Mouse (Mus musculus) kidney, postnatal 10 days (tissue): Measurements from ENCODE around the gene Gm15319.
"Not testable (repeated sequence)": the region's sequence is repeated elsewhere in the genome, so short reads cannot be mapped to it uniquely, and the experiment has no call there.

ENCODE experiments used
- DNase-seq: peaks from one replicate; pipeline ENCODE4 v3.0.0; 2021; ENCODE audit warnings: mixed read lengths

The Gm15319 gene

GRCm38 (mm10) chr8:20296803-20297702 lies 66.0 kb downstream of the Gm15319 start:
- peak; percentile 86 for DNase-seq

- DNase-seq: not testable (repeated sequence)
Observed at GRCm38 (mm10) chr8:20295881-20296280, 67.1 kb downstream of the Gm15319 start.

GRCm38 (mm10) chr8:20294826-20295225 lies 68.2 kb downstream of the Gm15319 start:
- DNase-seq: peak; percentile 12

- DNase-seq: peak; percentile 6
Observed at GRCm38 (mm10) chr8:20293966-20294365, 69.0 kb downstream of the Gm15319 start.

- DNase-seq: not testable (repeated sequence)
Observed at GRCm38 (mm10) chr8:20290015-20290414, 73.0 kb downstream of the Gm15319 start.

- not testable (repeated sequence) for DNase-seq
Observed at GRCm38 (mm10) chr8:20288878-20289277, 74.1 kb downstream of the Gm15319 start.

- not testable (repeated sequence) for DNase-seq
Observed at GRCm38 (mm10) chr8:20287706-20288105, 75.3 kb downstream of the Gm15319 start.
